Mouse (Mus musculus): ENCODE measurements at regions not wholly inside any gene's neighbourhood (a gene's known extent, or its start where the extent isn't known, plus 50 kb on each side); places are given as distances from the start of the nearest gene placed in this dataset.

GRCm38 (mm10) chr3:134400395-134401090 is 164.3 kb downstream of the Cxxc4 start:
- no peak for TF ChIP-seq POLR2A (IDR thresholded peaks at IDR 0.05; ENCODE audit: borderline replicate concordance, extremely low read depth, insufficient read depth, insufficient read length, poor library complexity, severe bottlenecking)
- no peak for TF ChIP-seq CTCF (IDR thresholded peaks at IDR 0.05; ENCODE audit: borderline replicate concordance, extremely low read depth, insufficient read depth, insufficient read length)
